Mouse (Mus musculus) heart, postnatal 0 days (tissue): ENCODE results near the gene Nkain4.

ENCODE experiments used
- CTCF ChIP-seq: IDR thresholded peaks from 2 replicates; pipeline ENCODE4 v1.5.1; 2016; ENCODE audit warnings: antibody characterized with exemption, control low read depth, low read depth
- EP300 ChIP-seq: IDR thresholded peaks from 2 replicates; pipeline ENCODE4 v1.6.1; 2016; ENCODE audit warnings: antibody characterized with exemption, low read depth

DNA sequence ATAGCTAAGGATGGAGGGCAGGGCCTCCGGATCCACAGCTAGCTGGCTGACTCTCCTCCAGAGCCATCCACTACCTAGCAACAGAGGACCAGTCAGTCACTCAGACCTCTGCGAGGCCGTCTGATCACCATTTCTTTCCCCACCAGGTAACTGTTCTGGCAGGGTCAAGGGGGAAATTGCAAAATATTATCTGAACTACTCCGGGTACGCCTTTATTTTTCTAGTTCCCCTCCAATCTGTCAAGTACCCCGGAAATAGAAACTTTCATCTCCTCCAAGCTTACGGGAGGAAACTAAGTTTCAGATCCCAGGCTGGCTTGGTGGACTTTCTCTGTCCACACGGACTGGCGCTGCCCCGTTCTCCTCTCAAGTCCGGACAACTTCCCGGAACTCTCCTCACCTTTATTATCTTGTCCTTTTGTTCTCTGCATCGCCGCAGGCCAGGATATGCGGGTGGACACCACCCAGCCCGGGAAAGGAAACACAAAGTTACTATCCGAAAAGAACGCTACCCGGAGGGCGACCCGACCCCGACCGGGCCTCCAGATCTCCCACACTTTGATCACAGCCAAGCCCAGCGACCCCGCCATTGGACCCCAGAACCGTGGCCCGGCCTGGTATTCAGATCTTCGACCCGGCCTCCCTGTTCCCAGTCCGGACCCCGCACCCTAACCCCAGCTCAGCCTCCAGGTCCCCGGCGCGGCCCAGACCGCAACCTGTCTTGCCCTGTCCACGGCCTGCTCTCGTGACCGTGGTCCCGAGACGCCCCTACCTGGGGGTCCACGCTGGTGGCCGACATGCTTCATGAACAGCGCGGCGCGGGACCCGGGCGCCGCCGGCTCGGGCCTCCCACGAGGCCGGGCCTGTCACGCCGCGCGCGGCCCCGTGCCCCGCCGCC, 34.3 kb downstream of the Nkain4 start:
- TF ChIP-seq CTCF (no peak), EP300 (no peak)
